Mouse (Mus musculus) lung, embryonic 16.5 days (tissue): ENCODE data around the gene Zcchc12. TPM values are rescaled to one million over a fixed set of nuclear protein-coding genes. Genes with fewer than 3 reads are reported as not detected.

Experiments used
- ATAC-seq: fragments of 200-750 bp; cut with Nextera tagmentation; 2 replicates; pipeline ENCODE4 v1.8.0; 2017; ENCODE audit warnings: low read depth, mild to moderate bottlenecking, moderate library complexity
- H3K27ac ChIP-seq: fragments of 300-500 bp; sonication (generic); 2 replicates; pipeline ENCODE4 v1.5.1; 2014; ENCODE audit warnings: mild to moderate bottlenecking, control low read depth, low read length
- H3K27me3 ChIP-seq: fragments of 300-500 bp; sonication (generic); 2 replicates; pipeline ENCODE4 v1.6.1; 2014; ENCODE audit warnings: low read depth, low read length, mixed read lengths; ENCODE audit not compliant: control insufficient read depth, insufficient read depth
- H3K36me3 ChIP-seq: fragments of 300-500 bp; sonication (generic); 2 replicates; pipeline ENCODE4 v1.6.1; 2014; ENCODE audit warnings: low read length; ENCODE audit not compliant: control insufficient read depth, insufficient read depth
- H3K4me1 ChIP-seq: fragments of 300-500 bp; sonication (generic); replicated peaks from 2 replicates; pipeline ENCODE4 v1.6.1; 2014; ENCODE audit warnings: low read length, mixed read lengths; ENCODE audit not compliant: control insufficient read depth, insufficient read depth
- H3K4me2 ChIP-seq: fragments of 300-500 bp; sonication (generic); 2 replicates; pipeline ENCODE4 v1.6.1; 2014; ENCODE audit warnings: low read depth, low read length, control low read depth
- H3K4me3 ChIP-seq: fragments of 300-500 bp; sonication (generic); 2 replicates; pipeline ENCODE4 v1.5.1; 2014; ENCODE audit warnings: mild to moderate bottlenecking, low read length, control low read depth
- H3K9ac ChIP-seq: fragments of 300-500 bp; sonication (generic); 2 replicates; pipeline ENCODE4 v1.6.1; 2014; ENCODE audit warnings: low read length, control low read depth
- H3K9me3 ChIP-seq: fragments of 300-500 bp; sonication (generic); 2 replicates; pipeline ENCODE4 v1.6.1; 2016; ENCODE audit warnings: low read length; ENCODE audit not compliant: control insufficient read depth
- WGBS: fragments of 180-500 bp; shearing (Covaris S2); extraction: QIAGEN DNeasy Blood & Tissue Kit; methylation state at CpG from one replicate; pipeline ENCODE4 v1.1.7; 2014; 5-methylcytosine and 5-hydroxymethylcytosine counted together
- polyA plus RNA-seq: library from polyadenylated mRNA; unstranded; fragments of >200 nt; fragmentation: Nextera tagmentation; extraction: Ambion mirVana; gene quantifications from 2 replicates; pipeline ENCODE4 v1.2.1, GENCODE M21; 2015

The Zcchc12 gene
- polyA plus RNA-seq, 1 experiment from 2014 or later = 2.2 TPM

GRCm38 (mm10) chrX:36211216-36211615, 15.5 kb downstream of the Zcchc12 start:
- Histone ChIP-seq H3K4me2 (no peak overlapping the region), H3K9ac (no peak overlapping the region), H3K36me3 (no peaks in the 10 kb centered on the region), H3K4me1 (no peaks in the 10 kb centered on the region), H3K9me3 (no peaks in the 10 kb centered on the region), H3K27ac (no peak overlapping the region), H3K4me3 (no peak overlapping the region), H3K27me3 (no peaks in the 10 kb centered on the region)
- no peak for ATAC-seq
- WGBS = 72% methylated on average over 3 of the region's 3 CpGs

DNA sequence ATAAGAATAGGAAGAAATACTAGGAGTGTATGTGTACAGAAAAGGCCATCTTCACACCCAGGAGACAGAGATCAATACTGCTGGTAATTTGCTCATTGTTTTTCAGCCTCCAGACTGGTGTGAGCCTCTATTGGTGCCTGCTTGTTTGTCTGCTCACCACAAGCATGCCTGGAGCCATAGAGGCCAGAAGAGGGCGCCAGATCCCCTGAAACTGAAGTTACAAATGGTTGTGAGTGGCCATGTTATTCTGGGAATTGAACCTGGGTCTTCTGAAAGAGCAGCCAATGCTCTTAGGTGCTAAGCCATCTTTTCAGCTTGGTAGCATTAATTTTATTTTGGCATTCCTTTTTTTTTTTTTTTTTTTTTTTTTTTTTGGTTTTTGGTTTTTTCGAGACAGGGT, 25.7 kb downstream of the Zcchc12 start:
- 39% methylated on average over 2 of the region's 2 CpGs for WGBS
- Histone ChIP-seq H3K27ac (no peak overlapping the region), H3K27me3 (no peaks in the 10 kb centered on the region), H3K9ac (no peak overlapping the region), H3K4me2 (no peak overlapping the region), H3K4me3 (no peak overlapping the region), H3K36me3 (no peaks in the 10 kb centered on the region), H3K4me1 (no peaks in the 10 kb centered on the region), H3K9me3 (no peaks in the 10 kb centered on the region)
- no peak for ATAC-seq

DNA sequence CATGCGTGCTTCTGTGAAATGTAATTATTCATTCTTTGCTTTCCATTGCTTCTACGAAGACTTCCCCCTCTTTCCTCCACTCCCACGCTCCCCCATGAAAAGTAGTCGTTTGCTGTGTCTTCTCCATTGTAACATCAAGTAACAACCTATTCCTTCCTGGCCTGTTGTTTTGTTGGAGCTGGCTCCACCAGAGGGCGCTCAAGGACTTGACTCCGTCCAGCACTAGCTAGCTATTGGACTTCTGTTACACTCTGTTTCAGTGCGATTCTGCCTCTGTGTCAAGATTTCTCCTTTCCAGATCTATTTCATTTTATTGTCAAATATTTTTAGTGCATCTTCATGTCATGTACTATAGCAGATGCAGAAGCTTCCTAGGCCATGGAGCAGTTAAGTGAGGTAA, 30.1 kb downstream of the Zcchc12 start:
- Histone ChIP-seq H3K4me3 (no peak overlapping the region), H3K4me2 (no peak overlapping the region), H3K36me3 (no peaks in the 10 kb centered on the region), H3K4me1 (no peaks in the 10 kb centered on the region), H3K27me3 (no peaks in the 10 kb centered on the region), H3K27ac (no peak overlapping the region), H3K9ac (no peak overlapping the region), H3K9me3 (no peaks in the 10 kb centered on the region)
- 15% methylated on average over 7 of the region's 7 CpGs for WGBS
- ATAC-seq = no peak

DNA sequence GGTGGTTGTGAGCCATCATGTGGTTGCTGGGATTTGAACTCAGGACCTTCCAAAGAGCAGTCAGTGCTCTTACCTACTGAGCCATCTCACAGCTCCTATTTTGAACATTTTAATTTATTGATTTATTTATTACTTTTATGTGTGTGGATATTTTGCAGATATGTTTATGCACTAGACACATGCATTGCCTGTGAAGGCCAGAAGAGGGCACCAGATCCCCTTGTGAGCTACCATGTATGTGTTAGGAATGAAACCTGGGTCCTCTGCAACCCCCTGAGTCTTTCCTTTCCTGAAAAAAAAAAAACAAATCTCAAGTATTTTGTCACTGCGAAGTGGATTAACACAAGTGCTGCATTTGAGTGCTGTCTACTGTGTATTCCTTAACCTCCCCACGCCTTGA, 30.9 kb downstream of the Zcchc12 start:
- H3K4me2 ChIP-seq = no peak overlapping the region
- H3K9ac ChIP-seq = no peak overlapping the region
- H3K36me3 ChIP-seq = no peaks in the 10 kb centered on the region
- H3K27me3 ChIP-seq = no peaks in the 10 kb centered on the region
- 36% methylated on average over 2 of the region's 2 CpGs for WGBS
- no peaks in the 10 kb centered on the region for H3K9me3 ChIP-seq
- no peak for ATAC-seq
- H3K4me3 ChIP-seq = no peak overlapping the region
- no peaks in the 10 kb centered on the region for H3K4me1 ChIP-seq
- H3K27ac ChIP-seq = no peak overlapping the region

DNA sequence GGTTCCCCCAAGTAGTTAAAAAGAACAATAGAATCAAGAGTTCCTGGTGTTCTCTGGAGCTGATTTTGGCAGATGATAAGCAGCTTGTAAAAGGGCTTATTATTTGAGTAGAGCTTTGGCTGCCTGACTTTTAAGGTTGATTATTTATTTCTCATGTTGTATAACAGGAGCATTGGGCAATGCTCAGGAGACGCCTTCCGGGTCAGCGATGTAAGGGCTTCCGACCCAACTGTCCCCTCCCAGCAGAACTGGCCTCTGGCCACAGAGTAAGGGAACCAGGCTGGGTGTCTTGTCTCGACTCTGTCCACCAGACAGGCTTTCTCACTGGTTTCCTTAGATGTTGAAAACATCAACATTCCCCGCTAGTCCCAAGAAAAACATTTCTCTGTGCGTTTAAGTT, 33.2 kb downstream of the Zcchc12 start:
- Histone ChIP-seq H3K4me1 (no peaks in the 10 kb centered on the region), H3K4me2 (no peak overlapping the region), H3K9ac (no peak overlapping the region), H3K36me3 (no peaks in the 10 kb centered on the region), H3K27me3 (no peaks in the 10 kb centered on the region), H3K9me3 (no peaks in the 10 kb centered on the region), H3K27ac (no peak overlapping the region), H3K4me3 (no peak overlapping the region)
- no peak for ATAC-seq
- 35% methylated on average over 7 of the region's 7 CpGs for WGBS

GRCm38 (mm10) chrX:36229273-36229672, 33.6 kb downstream of the Zcchc12 start:
- Histone ChIP-seq H3K4me1 (no peaks in the 10 kb centered on the region), H3K9ac (no peak overlapping the region), H3K27me3 (no peaks in the 10 kb centered on the region), H3K36me3 (no peaks in the 10 kb centered on the region), H3K4me3 (no peak overlapping the region), H3K9me3 (no peaks in the 10 kb centered on the region), H3K4me2 (no peak overlapping the region), H3K27ac (no peak overlapping the region)
- ATAC-seq = no peak
- 74% methylated on average over 2 of the region's 2 CpGs for WGBS

DNA sequence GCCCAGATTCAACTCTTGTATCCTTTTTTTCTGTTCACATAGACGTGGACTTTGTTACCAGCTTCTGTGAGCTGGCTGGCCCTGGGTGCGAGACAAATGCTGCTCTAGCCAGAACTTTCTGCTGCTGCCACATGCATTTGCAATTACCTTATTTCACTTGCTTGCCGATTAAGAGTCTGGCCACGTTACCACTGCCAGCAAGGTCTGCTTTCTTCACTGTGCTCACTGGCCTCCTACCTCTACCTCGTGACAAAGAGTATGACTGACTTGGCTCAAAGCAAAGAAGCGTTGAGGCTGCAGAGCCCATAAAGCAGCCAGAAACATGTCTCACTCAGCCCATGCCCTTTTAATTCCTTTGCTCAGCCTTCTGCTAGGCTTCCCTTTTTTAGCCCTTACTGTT, 39.9 kb downstream of the Zcchc12 start:
- H3K27me3 ChIP-seq = no peaks in the 10 kb centered on the region
- H3K9ac ChIP-seq = no peak overlapping the region
- no peaks in the 10 kb centered on the region for H3K9me3 ChIP-seq
- H3K36me3 ChIP-seq = no peaks in the 10 kb centered on the region
- no peak overlapping the region for H3K4me3 ChIP-seq
- no peak for ATAC-seq
- WGBS = 82% methylated on average over 6 of the region's 6 CpGs
- no peaks in the 10 kb centered on the region for H3K4me1 ChIP-seq
- no peak overlapping the region for H3K27ac ChIP-seq
- H3K4me2 ChIP-seq = no peak overlapping the region

Other genes with a start within 250 kb of the Zcchc12 start
- gene Il13ra1, start 83.8 kb upstream of the Zcchc12 start, polyA plus RNA-seq = 33.0 and 33.5 TPM in 2 replicates
- gene Lonrf3, start 132.4 kb downstream of the Zcchc12 start, polyA plus RNA-seq = 0.84 and 1.1 TPM in 2 replicates
- gene Gm6268, start 205.4 kb downstream of the Zcchc12 start, polyA plus RNA-seq = not detected in 2 replicates